Mouse (Mus musculus) small intestine, adult 2 months (tissue): ENCODE data around the gene Lhcgr.

Experiments used
- CTCF ChIP-seq: fragments of 200-500 bp; IDR thresholded peaks from 2 replicates; pipeline ENCODE4 v1.5.1; 2012; ENCODE audit warnings: low read depth, mild to moderate bottlenecking, control low read depth, inconsistent platforms, low read length, moderate library complexity, mixed read lengths; ENCODE audit not compliant: insufficient replicate concordance, insufficient read length; ENCODE audit errors: extremely low read depth
- POLR2A ChIP-seq: fragments of 200-500 bp; IDR thresholded peaks from 2 replicates; pipeline ENCODE4 v1.6.1; 2012; ENCODE audit warnings: low read depth, mild to moderate bottlenecking, control low read depth, inconsistent platforms, low read length, moderate library complexity

GRCm38 (mm10) chr17:88675310-88676309, 116.2 kb downstream of the Lhcgr start:
- no peak for TF ChIP-seq POLR2A
- no peak for TF ChIP-seq CTCF
